Mouse (Mus musculus) midbrain, embryonic 14.5 days (tissue): ENCODE results near the gene Rpl18a. TPM values are rescaled to one million over a fixed set of nuclear protein-coding genes. Genes with fewer than 3 reads are reported as not detected.

Experiments
- ATAC-seq: fragments of 200-750 bp; cut with Nextera tagmentation; 2 replicates; pipeline ENCODE4 v1.8.0; 2017; ENCODE audit warnings: moderate number of reproducible peaks, moderate library complexity; ENCODE audit not compliant: low FRiP score, low TSS enrichment
- DNase-seq: peaks from one replicate; pipeline ENCODE4 v3.0.0-alpha.2; 2015
- H3K27ac ChIP-seq: fragments of 300-500 bp; sonication (generic); replicated peaks from 2 replicates; pipeline ENCODE4 v1.5.1; 2014; ENCODE audit warnings: mild to moderate bottlenecking, low read depth, low read length, moderate library complexity
- H3K27me3 ChIP-seq: fragments of 300-500 bp; sonication (generic); 2 replicates; pipeline ENCODE4 v1.6.1; 2014; ENCODE audit warnings: low read length, control low read depth, mixed read lengths; ENCODE audit not compliant: control insufficient read depth, insufficient read depth
- H3K36me3 ChIP-seq: fragments of 300-500 bp; sonication (generic); 2 replicates; pipeline ENCODE4 v1.6.1; 2014; ENCODE audit warnings: low read length, control low read depth; ENCODE audit not compliant: control insufficient read depth, insufficient read depth
- H3K4me1 ChIP-seq: fragments of 300-500 bp; sonication (generic); 2 replicates; pipeline ENCODE4 v1.6.1; 2014; ENCODE audit warnings: mild to moderate bottlenecking, antibody characterized with exemption, low read length, control low read depth; ENCODE audit not compliant: control insufficient read depth, insufficient read depth
- H3K4me2 ChIP-seq: fragments of 300-500 bp; sonication (generic); 2 replicates; pipeline ENCODE4 v1.6.1; 2014; ENCODE audit warnings: mild to moderate bottlenecking, low read length, moderate library complexity
- H3K4me3 ChIP-seq: fragments of 300-500 bp; sonication (generic); replicated peaks from 2 replicates; pipeline ENCODE4 v1.5.1; 2014; ENCODE audit warnings: low read depth, low read length
- H3K9ac ChIP-seq: fragments of 300-500 bp; sonication (generic); replicated peaks from 2 replicates; pipeline ENCODE4 v1.6.1; 2014; ENCODE audit warnings: mild to moderate bottlenecking, low read length, moderate library complexity
- H3K9me3 ChIP-seq: fragments of 300-500 bp; sonication (generic); 2 replicates; pipeline ENCODE4 v1.6.1; 2016; ENCODE audit warnings: low read length, control low read depth, mixed read lengths; ENCODE audit not compliant: control insufficient read depth
- WGBS: fragments of 180-500 bp; shearing (Covaris S2); extraction: QIAGEN DNeasy Blood & Tissue Kit; methylation state at CpG from one replicate; pipeline ENCODE4 v1.1.7; 2014; 5-methylcytosine and 5-hydroxymethylcytosine counted together
- polyA plus RNA-seq: library from polyadenylated mRNA; unstranded; fragments of >200 nt; fragmentation: Nextera tagmentation; extraction: Ambion mirVana; gene quantifications from 2 replicates; pipeline ENCODE4 v1.2.1, GENCODE M21; 2014

Gene Rpl18a
- polyA plus RNA-seq, 1 experiment from 2014 or later: 2,701 TPM

GRCm38 (mm10) chr8:70892896-70893655 lies 4.1 kb downstream of the Rpl18a start:
- no peaks in the 10 kb centered on the region for H3K9me3 ChIP-seq
- H3K36me3 ChIP-seq: peaks cover 31% of the 10 kb centered on the region
- WGBS: 34% methylated on average over 20 of the region's 20 CpGs
- peak; percentile 15 for DNase-seq
- 0 out of 2 replicates have a peak overlapping the region, but pooled peaks have one; percentile 21 for H3K4me3 ChIP-seq
- peaks cover 45% of the 10 kb centered on the region for H3K27me3 ChIP-seq
- ATAC-seq: no peak
- H3K27ac ChIP-seq: no peak overlapping the region
- H3K4me2 ChIP-seq: peak overlapping the region; percentile 38; the same call in 1 of the 2 replicates
- H3K4me1 ChIP-seq: peaks cover 8% of the 10 kb centered on the region
- H3K9ac ChIP-seq: no peak overlapping the region; the same call in 1 of the 2 replicates

DNA sequence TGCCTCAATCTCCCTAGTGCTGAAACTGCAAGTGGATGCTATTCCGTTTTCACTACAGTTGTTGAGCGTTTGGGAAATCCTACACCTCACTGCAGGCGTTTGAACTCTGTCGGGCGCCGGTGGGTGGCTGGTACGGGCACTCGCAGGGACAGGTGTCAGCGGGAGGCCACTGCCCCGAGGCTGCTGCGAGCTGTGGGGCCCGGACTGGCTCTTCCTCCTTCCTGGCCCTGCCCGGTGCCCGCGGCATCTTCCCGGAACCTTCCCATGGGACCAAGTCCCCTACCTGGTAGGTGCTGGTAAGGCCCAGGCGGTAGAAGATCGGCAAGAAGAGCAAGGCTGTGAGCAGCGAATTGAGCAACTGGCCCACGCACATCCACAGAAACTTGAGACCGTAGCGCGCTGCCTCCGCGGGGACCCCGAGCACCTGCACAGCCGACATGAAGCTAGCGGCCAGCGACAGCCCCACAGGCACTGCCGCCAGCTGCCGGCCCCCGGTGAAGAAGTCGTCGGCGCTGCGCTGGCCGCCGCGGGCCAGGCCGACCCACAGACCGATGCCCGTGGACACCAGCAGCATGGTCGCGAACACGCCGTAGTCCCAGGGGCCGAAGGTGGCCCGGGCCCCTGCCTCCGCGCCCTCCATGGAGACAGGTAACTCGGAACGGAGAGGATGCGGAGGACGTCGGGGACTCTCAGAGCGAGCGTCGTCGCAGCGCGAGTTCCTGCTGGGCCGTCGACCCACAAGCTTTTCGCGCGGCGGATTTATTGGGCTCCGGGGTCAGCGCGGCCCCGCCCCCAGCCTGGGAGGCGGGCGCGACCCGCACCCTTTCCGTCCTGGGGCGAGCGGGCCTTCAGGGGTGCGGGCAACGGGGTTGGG lies 5.0 kb downstream of the Rpl18a start, which contains the start of gene Slc5a5:
Slc5a5 (minus strand) TSS at position 736 of the 874 bp plus-strand sequence.
- Histone ChIP-seq H3K4me2 (peak within 1 kb of the TSS; percentile 38), H3K4me1 (peaks cover 8% of the 10 kb centered on the region), H3K27me3 (peaks cover 45% of the 10 kb centered on the region), H3K27ac (no peak within 1 kb of the TSS), H3K9ac (no peak within 1 kb of the TSS; the same call in 1 of the 2 replicates), H3K36me3 (peaks cover 31% of the 10 kb centered on the region), H3K4me3 (peak within 1 kb of the TSS; percentile 21), H3K9me3 (no peaks in the 10 kb centered on the region)
- peak; percentile 52 for DNase-seq
- ATAC-seq: no peak
- 3% methylated on average over 80 of the region's 80 CpGs for WGBS

GRCm38 (mm10) chr8:70891356-70891755 lies 5.9 kb downstream of the Rpl18a start:
- WGBS: 13% methylated on average over 21 of the region's 21 CpGs
- Histone ChIP-seq H3K36me3 (peaks cover 31% of the 10 kb centered on the region), H3K9ac (no peak overlapping the region), H3K9me3 (no peaks in the 10 kb centered on the region), H3K4me3 (no peak overlapping the region), H3K4me1 (peaks cover 6% of the 10 kb centered on the region), H3K4me2 (no peak overlapping the region), H3K27me3 (peaks cover 45% of the 10 kb centered on the region), H3K27ac (no peak overlapping the region)
- peak; percentile 9; the same call in 1 of the 2 replicates for ATAC-seq
- DNase-seq: no peak

DNA sequence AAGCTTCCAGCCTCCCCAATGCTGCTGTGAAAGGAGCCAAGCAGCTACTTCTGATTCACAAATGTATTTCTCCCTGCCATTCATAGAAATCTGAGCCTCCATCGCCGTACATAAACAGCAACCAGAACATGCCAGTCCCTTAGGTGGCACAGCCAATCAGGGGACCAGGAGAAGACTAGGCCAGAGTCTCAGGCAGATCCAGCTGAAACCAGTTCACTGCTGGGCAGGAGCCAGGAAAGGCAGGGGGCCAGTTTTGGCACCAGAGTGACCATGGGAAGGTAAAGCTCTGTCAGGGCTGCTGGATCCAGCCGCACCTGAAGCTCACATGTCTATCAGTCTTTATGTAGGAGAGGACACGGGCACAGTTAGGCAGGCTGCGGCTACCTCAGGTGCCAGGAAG lies 6.6 kb downstream of the Rpl18a start:
- ATAC-seq: no peak
- Histone ChIP-seq H3K27me3 (peaks cover 45% of the 10 kb centered on the region), H3K9me3 (no peaks in the 10 kb centered on the region), H3K4me3 (no peak overlapping the region), H3K27ac (no peak overlapping the region), H3K4me1 (peaks cover 3% of the 10 kb centered on the region; the same call in 1 of the 2 replicates), H3K36me3 (peaks cover 28% of the 10 kb centered on the region), H3K9ac (no peak overlapping the region), H3K4me2 (no peak overlapping the region)
- 90% methylated on average over 5 of the region's 5 CpGs for WGBS
- no peak for DNase-seq

GRCm38 (mm10) chr8:70887669-70888068 lies 9.5 kb downstream of the Rpl18a start:
- 5% methylated on average over 18 of the region's 18 CpGs for WGBS
- ATAC-seq (0 out of 2 replicates have a peak, but pooled peaks have one; percentile 21), DNase-seq (peak; percentile 22)
- H3K4me1 ChIP-seq: peaks cover 3% of the 10 kb centered on the region; the same call in 1 of the 2 replicates
- H3K9me3 ChIP-seq: no peaks in the 10 kb centered on the region
- peak overlapping the region; percentile 22; the same call in 1 of the 2 replicates for H3K4me2 ChIP-seq
- H3K27me3 ChIP-seq: peaks cover 22% of the 10 kb centered on the region
- no peaks in the 10 kb centered on the region for H3K36me3 ChIP-seq
- H3K27ac ChIP-seq: no peak overlapping the region
- H3K9ac ChIP-seq: 0 out of 2 replicates have a peak overlapping the region, but pooled peaks have one; percentile 6
- no peak overlapping the region for H3K4me3 ChIP-seq

GRCm38 (mm10) chr8:70885612-70886011 lies 11.6 kb downstream of the Rpl18a start:
- ATAC-seq (no peak), DNase-seq (no peak)
- H3K27ac ChIP-seq: no peak overlapping the region
- no peak overlapping the region for H3K4me2 ChIP-seq
- WGBS: 20% methylated on average over 12 of the region's 12 CpGs
- no peaks in the 10 kb centered on the region for H3K36me3 ChIP-seq
- H3K9me3 ChIP-seq: no peaks in the 10 kb centered on the region
- no peak overlapping the region for H3K4me3 ChIP-seq
- peaks cover 2% of the 10 kb centered on the region for H3K27me3 ChIP-seq
- H3K9ac ChIP-seq: no peak overlapping the region
- H3K4me1 ChIP-seq: no peaks in the 10 kb centered on the region

GRCm38 (mm10) chr8:70884683-70885082 lies 12.5 kb downstream of the Rpl18a start:
- Histone ChIP-seq H3K4me2 (no peak overlapping the region), H3K4me1 (no peaks in the 10 kb centered on the region), H3K4me3 (no peak overlapping the region), H3K36me3 (no peaks in the 10 kb centered on the region), H3K27me3 (no peaks in the 10 kb centered on the region; the same call in 1 of the 2 replicates), H3K27ac (no peak overlapping the region), H3K9me3 (no peaks in the 10 kb centered on the region), H3K9ac (no peak overlapping the region)
- ATAC-seq (no peak), DNase-seq (no peak)
- 90% methylated on average over 10 of the region's 10 CpGs for WGBS

GRCm38 (mm10) chr8:70884186-70884585 lies 13.0 kb downstream of the Rpl18a start:
- Histone ChIP-seq H3K27ac (no peak overlapping the region), H3K36me3 (no peaks in the 10 kb centered on the region), H3K9ac (no peak overlapping the region), H3K9me3 (no peaks in the 10 kb centered on the region), H3K4me3 (no peak overlapping the region), H3K4me1 (no peaks in the 10 kb centered on the region), H3K27me3 (no peaks in the 10 kb centered on the region; the same call in 1 of the 2 replicates), H3K4me2 (no peak overlapping the region)
- DNase-seq (no peak), ATAC-seq (no peak)
- 86% methylated on average over 4 of the region's 4 CpGs for WGBS
